Mouse (Mus musculus) small intestine, adult 2 months (tissue): Measurements from ENCODE around the gene Pomgnt2. TPM values are rescaled to one million over a fixed set of nuclear protein-coding genes. Genes with fewer than 3 reads are reported as not detected.

ENCODE experiments used
- H3K27ac ChIP-seq: fragments of 200-500 bp; 2 replicates; pipeline ENCODE4 v1.5.1; 2012; ENCODE audit warnings: low read depth, low read length, control low read depth, inconsistent platforms; ENCODE audit not compliant: insufficient read depth
- H3K27me3 ChIP-seq: fragments of 200-500 bp; 2 replicates; pipeline ENCODE4 v1.6.1; 2012; ENCODE audit warnings: mild to moderate bottlenecking, moderate library complexity, low read length, inconsistent platforms; ENCODE audit not compliant: control insufficient read depth, insufficient read depth
- H3K36me3 ChIP-seq: fragments of 200-500 bp; 2 replicates; pipeline ENCODE4 v1.6.1; 2012; ENCODE audit warnings: mild to moderate bottlenecking, low read length, control low read depth, inconsistent platforms; ENCODE audit not compliant: control insufficient read depth, insufficient read depth
- H3K4me1 ChIP-seq: fragments of 200-500 bp; 2 replicates; pipeline ENCODE4 v1.6.1; 2012; ENCODE audit warnings: low read length, inconsistent platforms, mixed read lengths; ENCODE audit not compliant: control insufficient read depth, insufficient read depth, insufficient read length
- H3K4me3 ChIP-seq: fragments of 200-500 bp; 2 replicates; pipeline ENCODE4 v1.5.1; 2012; ENCODE audit warnings: low read depth, mild to moderate bottlenecking, control low read depth, inconsistent platforms, low read length, moderate library complexity
- CTCF ChIP-seq: fragments of 200-500 bp; IDR thresholded peaks from 2 replicates; pipeline ENCODE4 v1.5.1; 2012; ENCODE audit warnings: low read depth, mild to moderate bottlenecking, control low read depth, inconsistent platforms, low read length, moderate library complexity, mixed read lengths; ENCODE audit not compliant: insufficient replicate concordance, insufficient read length; ENCODE audit errors: extremely low read depth
- POLR2A ChIP-seq: fragments of 200-500 bp; IDR thresholded peaks from 2 replicates; pipeline ENCODE4 v1.6.1; 2012; ENCODE audit warnings: low read depth, mild to moderate bottlenecking, control low read depth, inconsistent platforms, low read length, moderate library complexity
- WGBS: fragments of 180-500 bp; shearing (Covaris S2); methylation state at CpG from one replicate; pipeline ENCODE4 v1.1.7; 2018; 5-methylcytosine and 5-hydroxymethylcytosine counted together
- polyA plus RNA-seq: library from polyadenylated mRNA; depleted of rRNA; stranded (reverse); fragments of >200 nt; gene quantifications from 2 replicates; pipeline ENCODE4 v1.2.3, GENCODE M21; 2012; rRNA removed

Gene Pomgnt2
- polyA plus RNA-seq, 1 experiment, result 7.5 TPM

DNA sequence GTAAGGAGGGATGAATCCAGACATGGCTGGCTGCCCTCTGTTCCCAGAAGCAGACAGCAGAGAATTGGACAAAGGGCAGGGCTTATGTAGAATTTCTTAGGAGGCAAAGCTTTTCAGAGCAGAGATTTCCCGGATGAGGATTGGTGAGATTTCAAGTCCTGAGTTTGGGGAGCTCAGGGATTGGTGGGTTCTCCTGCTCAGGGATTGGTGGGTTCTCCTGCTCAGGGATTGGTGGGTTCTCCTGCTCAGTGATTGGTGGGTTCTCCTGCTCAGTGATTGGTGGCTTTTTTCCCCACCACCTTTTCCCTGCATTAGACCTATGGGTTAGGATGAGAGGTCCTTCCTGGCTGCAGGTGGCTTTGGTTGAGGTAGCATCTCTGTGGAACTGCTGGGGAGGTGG lies 60.0 kb downstream of the Pomgnt2 start:
- TF ChIP-seq POLR2A (no peak), CTCF (no peak)
- Histone ChIP-seq H3K36me3 (no peaks in the 10 kb centered on the region), H3K27ac (no peak overlapping the region), H3K4me1 (no peaks in the 10 kb centered on the region), H3K4me3 (no peak overlapping the region), H3K27me3 (no peaks in the 10 kb centered on the region; the same call in 1 of the 2 replicates)
- 68% methylated on average over 1 of the region's 1 CpGs for WGBS

DNA sequence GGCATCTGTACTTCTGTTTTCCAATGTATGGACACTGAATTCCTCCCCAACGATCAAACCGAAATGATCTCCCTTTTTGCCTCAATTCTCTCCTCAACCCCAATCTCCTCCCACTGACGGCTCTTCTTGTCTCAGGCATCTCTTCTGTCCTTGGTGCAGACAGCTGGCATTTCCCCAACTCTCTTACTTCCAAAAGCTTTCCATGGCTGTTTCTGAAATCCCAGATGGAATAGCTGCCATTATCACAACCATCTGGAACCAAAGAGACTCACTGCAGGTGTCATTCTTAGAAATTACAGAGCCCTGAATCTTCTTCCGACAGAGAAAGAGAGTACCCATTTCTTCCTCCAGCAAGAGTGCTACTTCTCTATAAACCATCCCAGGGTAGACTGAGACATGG lies 62.1 kb downstream of the Pomgnt2 start:
- H3K27me3 ChIP-seq, result no peaks in the 10 kb centered on the region
- H3K4me1 ChIP-seq, result no peaks in the 10 kb centered on the region
- H3K4me3 ChIP-seq, result no peak overlapping the region
- no peaks in the 10 kb centered on the region for H3K36me3 ChIP-seq
- 81% methylated on average over 4 of the region's 4 CpGs for WGBS
- TF ChIP-seq CTCF (no peak), POLR2A (no peak)
- no peak overlapping the region for H3K27ac ChIP-seq

Other genes with a start within 250 kb of the Pomgnt2 start
- 5.9 and 8.9 TPM in 2 replicates for gene Zfp651, start 237.8 kb downstream of the Pomgnt2 start, polyA plus RNA-seq
- gene Klhl40, start 219.5 kb downstream of the Pomgnt2 start, polyA plus RNA-seq, result 0.14 TPM in 1 of 2 replicates, not detected in the other
- 5.1 and 5.2 TPM in 2 replicates for gene Hhatl, start 204.6 kb downstream of the Pomgnt2 start, polyA plus RNA-seq
- 0.65 TPM in 1 of 2 replicates, not detected in the other for gene Ccdc13, start 157.6 kb downstream of the Pomgnt2 start, polyA plus RNA-seq
- 7.0 and 11.4 TPM in 2 replicates for gene Higd1a, start 138.7 kb downstream of the Pomgnt2 start, polyA plus RNA-seq
- 0.42 and 1.4 TPM in 2 replicates for gene Ackr2, start 98.8 kb downstream of the Pomgnt2 start, polyA plus RNA-seq
- not detected in 2 replicates for gene Cyp8b1, start 80.8 kb downstream of the Pomgnt2 start, polyA plus RNA-seq
- gene Fam198a, start 46.1 kb downstream of the Pomgnt2 start, polyA plus RNA-seq, result 0.24 and 0.39 TPM in 2 replicates
- gene Snrk, start 120.2 kb upstream of the Pomgnt2 start, polyA plus RNA-seq, result 15.2 and 52.6 TPM in 2 replicates